In the genomic region with DNA sequence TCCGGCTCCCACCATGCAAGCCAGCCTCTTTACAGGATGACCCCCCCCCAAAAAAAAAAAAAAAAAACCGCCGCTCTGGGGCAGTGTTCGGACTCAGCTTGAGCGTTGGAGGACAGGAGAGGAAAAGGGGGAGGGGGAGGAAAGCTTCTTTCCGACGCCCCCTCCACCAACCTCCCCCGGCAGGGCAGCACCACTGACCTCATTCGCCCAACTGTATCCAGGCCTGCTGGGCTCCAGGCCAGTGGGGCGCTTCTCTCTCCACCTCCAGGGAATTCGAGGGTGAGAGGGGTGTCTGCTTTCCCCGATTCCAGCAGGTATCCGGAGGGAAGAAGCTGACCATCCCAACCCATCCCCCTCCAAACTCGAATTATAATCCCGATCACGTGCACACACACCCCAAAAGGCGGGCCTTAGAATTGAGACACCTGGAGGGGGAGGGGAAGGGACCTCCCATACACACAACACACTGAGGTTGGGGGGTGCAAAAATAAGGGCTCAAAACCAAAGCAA, we compare ENCODE assay signal across 8 mouse cellular contexts. TPM values are rescaled to one million over a fixed set of nuclear protein-coding genes. Genes with fewer than 3 reads are reported as not detected.
DNase-seq lines count a peak whose midpoint lies in the region; ATAC-seq and TF ChIP-seq lines count a peak whose summit lies in the region.

No protein-coding gene starts in this region.

- H3K9ac ChIP-seq in forebrain, embryonic 13.5 days: peak overlapping the region; percentile 91
- peak overlapping the region; percentile 72 for H3K9ac ChIP-seq in liver, embryonic 11.5 days (ENCODE audit: low read depth, low read length)
- H3K9ac ChIP-seq in midbrain, postnatal 0 days (replicated peaks; ENCODE audit: low read length, poor library complexity, severe bottlenecking): peak overlapping the region; percentile 91

- H3K4me1 ChIP-seq in forebrain, embryonic 13.5 days: peaks cover 27% of the 10 kb centered on the region
- H3K4me1 ChIP-seq in liver, embryonic 11.5 days (replicated peaks; ENCODE audit: control insufficient read depth, insufficient read depth, low read length): peaks cover 5% of the 10 kb centered on the region
- H3K4me1 ChIP-seq in midbrain, postnatal 0 days (ENCODE audit: insufficient read depth, low read length): peaks cover 3% of the 10 kb centered on the region; the same call in 1 of the 2 replicates

- H3K4me3 ChIP-seq in forebrain, embryonic 13.5 days: peak overlapping the region; percentile 79
- peak overlapping the region; percentile 66 for H3K4me3 ChIP-seq in liver, embryonic 11.5 days (ENCODE audit: low read depth, low read length)
- peak overlapping the region; percentile 68 for H3K4me3 ChIP-seq in midbrain, postnatal 0 days (ENCODE audit: low read depth, low read length)

- DNase-seq in layer of hippocampus, adult 11-12 months (ENCODE audit: low spot score): peak; percentile 36
- DNase-seq in layer of hippocampus, adult 8-10 months (ENCODE audit: low spot score in 2 of 2): no peak
- peak; percentile 35 for DNase-seq in c-Kit-positive CD71-positive TER-119-positive erythroid progenitor cells, embryonic 14.5 days (ENCODE audit: low spot score)
- DNase-seq in induced T-regulatory cell, adult 2 months (ENCODE audit: low read depth): peak; percentile 49
- peak; percentile 73 for DNase-seq in liver, embryonic 11.5 days (ENCODE audit: low spot score)
- DNase-seq in midbrain, postnatal 0 days (ENCODE audit: low spot score): peak; percentile 80
- peak; percentile 71 to 72 for DNase-seq in thymus, postnatal 10 days (ENCODE audit: low spot score in 2 of 2)

- no peak for TF ChIP-seq CTCF in midbrain, postnatal 0 days (IDR thresholded peaks at IDR 0.05)

- under 1% methylated on average over 17 of the region's 17 CpGs for WGBS in forebrain, embryonic 13.5 days
- 0% methylated on average over 17 of the region's 17 CpGs for WGBS in liver, embryonic 11.5 days
- 1% methylated on average over 13 of the region's 17 CpGs for WGBS in midbrain, postnatal 0 days

- ATAC-seq in forebrain, embryonic 13.5 days: peak; percentile 68
- ATAC-seq in liver, embryonic 11.5 days (replicated peaks; ENCODE audit: low FRiP score): peak; percentile 65
- ATAC-seq in midbrain, postnatal 0 days (ENCODE audit: low FRiP score): peak; percentile 65

- no peaks in the 10 kb centered on the region for H3K27me3 ChIP-seq in forebrain, embryonic 13.5 days
- H3K27me3 ChIP-seq in liver, embryonic 11.5 days (replicated peaks; ENCODE audit: control insufficient read depth, insufficient read depth, low read length): no peaks in the 10 kb centered on the region
- no peaks in the 10 kb centered on the region for H3K27me3 ChIP-seq in midbrain, postnatal 0 days (ENCODE audit: insufficient read depth, low read length)

- H3K4me2 ChIP-seq in forebrain, embryonic 13.5 days: peak overlapping the region; percentile 91
- peak overlapping the region; percentile 82 for H3K4me2 ChIP-seq in liver, embryonic 11.5 days
- H3K4me2 ChIP-seq in midbrain, postnatal 0 days (ENCODE audit: low read depth, low read length, poor library complexity, severe bottlenecking): peak overlapping the region; percentile 81

- 0 out of 2 replicates have a peak, but pooled peaks cover 9% of the 10 kb centered on the region for H3K9me3 ChIP-seq in forebrain, embryonic 13.5 days (replicated peaks)
- H3K9me3 ChIP-seq in liver, embryonic 11.5 days (ENCODE audit: control insufficient read depth, low read length): no peaks in the 10 kb centered on the region
- H3K9me3 ChIP-seq in midbrain, postnatal 0 days (ENCODE audit: low read length): no peaks in the 10 kb centered on the region

- peaks cover 22% of the 10 kb centered on the region for H3K36me3 ChIP-seq in forebrain, embryonic 13.5 days (ENCODE audit: poor library complexity, severe bottlenecking)
- peaks cover 5% of the 10 kb centered on the region; the same call in 1 of the 2 replicates for H3K36me3 ChIP-seq in liver, embryonic 11.5 days (ENCODE audit: control insufficient read depth, insufficient read depth, low read length)
- H3K36me3 ChIP-seq in midbrain, postnatal 0 days (ENCODE audit: insufficient read depth, low read length): no peaks in the 10 kb centered on the region

- H3K27ac ChIP-seq in forebrain, embryonic 13.5 days: peak overlapping the region; percentile 90
- H3K27ac ChIP-seq in liver, embryonic 11.5 days (ENCODE audit: low read depth, low read length): peak overlapping the region; percentile 63
- H3K27ac ChIP-seq in midbrain, postnatal 0 days (ENCODE audit: low read depth, low read length): peak overlapping the region; percentile 89

RNA-seq across cellular contexts. Expression of a gene that starts 0.5 kb away (rescaled TPM):
- total RNA-seq in layer of hippocampus, adult 8-10 months (2022): 10 to 100 TPM; 26.8 to 35.0 (median 32.8) TPM
- 72.9 and 80.2 TPM in 2 replicates for polyA plus RNA-seq in forebrain, embryonic 13.5 days (2015; fragmentation: Nextera tagmentation; extraction: Ambion mirVana)
- polyA plus RNA-seq in liver, embryonic 11.5 days (2014; fragmentation: Nextera tagmentation; extraction: Ambion mirVana): 46.7 and 51.8 TPM in 2 replicates
- total RNA-seq in midbrain, postnatal 0 days (2014; rRNA removed): 53.4 and 69.5 TPM in 2 replicates
- polyA plus RNA-seq in midbrain, postnatal 0 days (2015; fragmentation: Nextera tagmentation; extraction: Ambion mirVana): 50.9 and 54.3 TPM in 2 replicates

Comparison
In these comparisons a context has a peak if more than half of its experiments do, and no peak if none do; other contexts are left out.
1. DNase-seq: peak in layer of hippocampus, adult 11-12 months (single experiment), c-Kit-positive CD71-positive TER-119-positive erythroid progenitor cells, embryonic 14.5 days (single experiment), induced T-regulatory cell, adult 2 months (single experiment), liver, embryonic 11.5 days (single experiment), midbrain, postnatal 0 days (single experiment) and thymus, postnatal 10 days (2 of 2); none in layer of hippocampus, adult 8-10 months (0 of 2).
2. Peak in every context shown above with its lines, with median percentiles within 50 percentile points of each other: ATAC-seq, H3K27ac ChIP-seq, H3K4me2 ChIP-seq, H3K4me3 ChIP-seq and H3K9ac ChIP-seq.